Mouse (Mus musculus) stomach, embryonic 16.5 days (tissue): Measurements from ENCODE around the gene Fstl5. TPM values are rescaled to one million over a fixed set of nuclear protein-coding genes. Genes with fewer than 3 reads are reported as not detected.

Experiments used
- ATAC-seq: fragments of 200-750 bp; cut with Nextera tagmentation; 2 replicates; pipeline ENCODE4 v1.8.0; 2017; ENCODE audit warnings: moderate number of reproducible peaks, moderate TSS enrichment; ENCODE audit not compliant: insufficient read depth, low FRiP score
- H3K27ac ChIP-seq: fragments of 300-500 bp; sonication (generic); 2 replicates; pipeline ENCODE4 v1.5.1; 2014; ENCODE audit warnings: low read length
- H3K27me3 ChIP-seq: fragments of 300-500 bp; sonication (generic); 2 replicates; pipeline ENCODE4 v1.6.1; 2014; ENCODE audit warnings: low read length, control low read depth, mixed read lengths; ENCODE audit not compliant: control insufficient read depth, insufficient read depth
- H3K36me3 ChIP-seq: fragments of 300-500 bp; sonication (generic); 2 replicates; pipeline ENCODE4 v1.6.1; 2014; ENCODE audit warnings: low read length; ENCODE audit not compliant: control insufficient read depth, insufficient read depth
- H3K4me1 ChIP-seq: fragments of 300-500 bp; sonication (generic); 2 replicates; pipeline ENCODE4 v1.6.1; 2014; ENCODE audit warnings: low read length, control low read depth, mixed read lengths; ENCODE audit not compliant: control insufficient read depth, insufficient read depth
- H3K4me2 ChIP-seq: fragments of 300-500 bp; sonication (generic); 2 replicates; pipeline ENCODE4 v1.6.1; 2014; ENCODE audit warnings: low read depth, low read length, mixed read lengths
- H3K4me3 ChIP-seq: fragments of 300-500 bp; sonication (generic); replicated peaks from 2 replicates; pipeline ENCODE4 v1.5.1; 2014; ENCODE audit warnings: mild to moderate bottlenecking, low read length
- H3K9ac ChIP-seq: fragments of 300-500 bp; sonication (generic); 2 replicates; pipeline ENCODE4 v1.6.1; 2014; ENCODE audit warnings: low read length
- H3K9me3 ChIP-seq: fragments of 300-500 bp; sonication (generic); replicated peaks from 2 replicates; pipeline ENCODE4 v1.6.1; 2016; ENCODE audit warnings: low read length, control low read depth; ENCODE audit not compliant: control insufficient read depth
- WGBS: fragments of 180-500 bp; shearing (Covaris S2); extraction: QIAGEN DNeasy Blood & Tissue Kit; methylation state at CpG from one replicate; pipeline ENCODE4 v1.1.7; 2014; 5-methylcytosine and 5-hydroxymethylcytosine counted together
- polyA plus RNA-seq: library from polyadenylated mRNA; unstranded; fragments of >200 nt; fragmentation: Nextera tagmentation; extraction: Ambion mirVana; gene quantifications from 2 replicates; pipeline ENCODE4 v1.2.1, GENCODE M21; 2015

The Fstl5 gene
- polyA plus RNA-seq, 1 experiment from 2014 or later, result 4.4 TPM

GRCm38 (mm10) chr3:76593148-76593547, 519.1 kb downstream of the Fstl5 start:
- H3K27me3 ChIP-seq, result no peaks in the 10 kb centered on the region
- H3K36me3 ChIP-seq, result no peaks in the 10 kb centered on the region
- H3K9ac ChIP-seq, result no peak overlapping the region
- H3K4me3 ChIP-seq, result no peak overlapping the region
- H3K4me1 ChIP-seq, result no peaks in the 10 kb centered on the region
- no peak overlapping the region for H3K4me2 ChIP-seq
- ATAC-seq, result no peak
- H3K27ac ChIP-seq, result no peak overlapping the region
- no peaks in the 10 kb centered on the region for H3K9me3 ChIP-seq
- 56% methylated on average over 4 of the region's 4 CpGs for WGBS

- Histone ChIP-seq H3K9me3 (no peaks in the 10 kb centered on the region), H3K27ac (no peak overlapping the region), H3K27me3 (no peaks in the 10 kb centered on the region), H3K4me3 (no peak overlapping the region), H3K4me1 (no peaks in the 10 kb centered on the region), H3K4me2 (no peak overlapping the region), H3K36me3 (no peaks in the 10 kb centered on the region), H3K9ac (no peak overlapping the region)
- 79% methylated on average over 1 of the region's 1 CpGs for WGBS
- no peak for ATAC-seq
Observed at GRCm38 (mm10) chr3:76620044-76620443, 546.0 kb downstream of the Fstl5 start.

GRCm38 (mm10) chr3:76654243-76654642, 580.2 kb downstream of the Fstl5 start:
- no peak overlapping the region for H3K4me2 ChIP-seq
- H3K4me3 ChIP-seq, result no peak overlapping the region
- H3K9me3 ChIP-seq, result no peaks in the 10 kb centered on the region
- ATAC-seq, result no peak
- 68% methylated on average over 1 of the region's 1 CpGs for WGBS
- no peak overlapping the region for H3K27ac ChIP-seq
- no peaks in the 10 kb centered on the region for H3K36me3 ChIP-seq
- H3K27me3 ChIP-seq, result no peaks in the 10 kb centered on the region
- no peaks in the 10 kb centered on the region for H3K4me1 ChIP-seq
- H3K9ac ChIP-seq, result no peak overlapping the region

DNA sequence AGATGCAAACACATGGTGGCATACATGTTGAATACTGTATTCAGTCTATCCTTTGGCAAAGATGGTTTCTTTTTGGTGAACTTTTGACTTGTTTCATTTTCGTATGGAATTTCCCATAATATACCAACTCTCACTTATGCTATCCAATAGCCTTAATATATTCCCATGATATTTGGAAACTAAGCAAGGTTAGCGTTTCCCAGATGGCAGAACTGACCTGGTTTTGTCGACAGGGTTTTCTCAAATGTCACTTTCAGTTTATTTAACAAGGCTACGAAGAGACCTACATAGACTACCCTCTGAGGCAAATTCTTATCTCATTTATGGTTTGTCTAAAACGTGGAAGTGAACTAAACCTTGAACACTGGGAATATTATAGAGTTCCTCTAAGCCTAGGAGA, 596.8 kb downstream of the Fstl5 start:
- no peaks in the 10 kb centered on the region for H3K27me3 ChIP-seq
- no peaks in the 10 kb centered on the region for H3K4me1 ChIP-seq
- no peaks in the 10 kb centered on the region for H3K36me3 ChIP-seq
- WGBS, result 43% methylated on average over 5 of the region's 5 CpGs
- no peak overlapping the region for H3K9ac ChIP-seq
- no peak overlapping the region for H3K4me2 ChIP-seq
- no peak for ATAC-seq
- no peak overlapping the region for H3K27ac ChIP-seq
- H3K9me3 ChIP-seq, result no peaks in the 10 kb centered on the region
- no peak overlapping the region for H3K4me3 ChIP-seq

DNA sequence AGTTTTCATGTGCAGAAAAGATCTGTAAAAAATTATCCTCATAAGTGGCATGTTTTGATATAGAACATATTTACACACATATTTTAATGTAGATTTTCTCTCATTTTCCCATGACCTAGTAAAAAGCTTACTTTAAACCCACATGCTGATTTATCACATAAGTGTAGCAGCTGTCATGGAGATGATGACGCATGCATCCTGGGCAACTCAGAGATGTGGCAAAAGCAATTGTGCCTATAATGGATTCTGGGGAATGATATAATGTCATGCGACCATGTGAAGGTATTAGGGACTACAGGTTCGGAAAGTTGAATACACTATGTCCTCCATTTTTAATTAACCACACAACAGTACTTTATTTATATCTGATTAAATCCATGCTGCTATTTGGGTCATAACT, 601.9 kb downstream of the Fstl5 start:
- no peaks in the 10 kb centered on the region for H3K27me3 ChIP-seq
- no peak overlapping the region for H3K9ac ChIP-seq
- no peak overlapping the region for H3K4me3 ChIP-seq
- H3K4me1 ChIP-seq, result no peaks in the 10 kb centered on the region
- H3K36me3 ChIP-seq, result no peaks in the 10 kb centered on the region
- WGBS, result 82% methylated on average over 3 of the region's 3 CpGs
- H3K27ac ChIP-seq, result no peak overlapping the region
- no peak overlapping the region for H3K4me2 ChIP-seq
- no peaks in the 10 kb centered on the region for H3K9me3 ChIP-seq
- no peak for ATAC-seq

GRCm38 (mm10) chr3:76679853-76680545, 605.9 kb downstream of the Fstl5 start:
- no peaks in the 10 kb centered on the region for H3K36me3 ChIP-seq

GRCm38 (mm10) chr3:76680546-76680883, 606.4 kb downstream of the Fstl5 start:
- H3K9me3 ChIP-seq, result no peaks in the 10 kb centered on the region
- no peak for ATAC-seq
- H3K4me3 ChIP-seq, result no peak overlapping the region
- H3K27me3 ChIP-seq, result no peaks in the 10 kb centered on the region
- WGBS, result 76% methylated on average over 2 of the region's 2 CpGs
- no peaks in the 10 kb centered on the region for H3K4me1 ChIP-seq
- H3K9ac ChIP-seq, result no peak overlapping the region
- no peak overlapping the region for H3K27ac ChIP-seq
- no peaks in the 10 kb centered on the region for H3K36me3 ChIP-seq
- H3K4me2 ChIP-seq, result no peak overlapping the region

More at GRCm38 (mm10) chr3:76679853-76680545, 605.9 kb downstream of the Fstl5 start:
- Histone ChIP-seq H3K27me3 (no peaks in the 10 kb centered on the region), H3K4me3 (no peak overlapping the region), H3K9ac (no peak overlapping the region), H3K9me3 (no peaks in the 10 kb centered on the region), H3K4me2 (no peak overlapping the region), H3K4me1 (no peaks in the 10 kb centered on the region), H3K27ac (no peak overlapping the region)
- ATAC-seq, result no peak
- 63% methylated on average over 5 of the region's 5 CpGs for WGBS

DNA sequence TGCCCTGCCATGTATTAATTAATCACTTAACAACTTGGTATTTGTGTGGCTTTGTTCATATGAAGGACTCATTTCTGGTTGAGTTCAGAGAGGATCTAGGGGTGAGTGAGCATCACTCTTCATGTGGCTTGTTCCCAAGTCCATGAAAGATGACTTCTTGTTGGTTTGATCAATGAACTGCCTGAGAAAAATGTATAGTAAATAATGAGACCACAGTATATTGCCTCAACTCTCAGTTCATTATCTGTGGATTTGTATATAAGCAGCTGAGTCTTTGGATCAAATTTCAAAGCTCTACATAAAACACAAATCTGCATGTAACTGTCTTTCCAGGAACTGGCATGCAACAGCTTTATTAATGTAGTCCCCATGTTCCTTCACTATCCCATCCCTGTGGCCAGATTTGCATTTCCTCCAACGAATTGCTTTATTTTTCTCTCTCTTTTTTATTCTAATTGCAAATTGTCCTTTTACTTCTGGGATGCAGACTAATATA, 623.1 kb downstream of the Fstl5 start:
- no peak overlapping the region for H3K9ac ChIP-seq
- 54% methylated on average over 1 of the region's 1 CpGs for WGBS
- H3K27ac ChIP-seq, result no peak overlapping the region
- H3K4me1 ChIP-seq, result no peaks in the 10 kb centered on the region
- H3K4me3 ChIP-seq, result no peak overlapping the region
- no peak for ATAC-seq
- H3K36me3 ChIP-seq, result no peaks in the 10 kb centered on the region
- H3K9me3 ChIP-seq, result no peaks in the 10 kb centered on the region
- no peak overlapping the region for H3K4me2 ChIP-seq
- H3K27me3 ChIP-seq, result no peaks in the 10 kb centered on the region

GRCm38 (mm10) chr3:76739221-76739620, 665.2 kb downstream of the Fstl5 start:
- Histone ChIP-seq H3K27me3 (no peaks in the 10 kb centered on the region), H3K27ac (no peak overlapping the region), H3K9ac (no peak overlapping the region), H3K4me1 (no peaks in the 10 kb centered on the region), H3K4me3 (no peak overlapping the region), H3K4me2 (no peak overlapping the region), H3K9me3 (no peaks in the 10 kb centered on the region), H3K36me3 (no peaks in the 10 kb centered on the region)
- WGBS, result 84% methylated on average over 2 of the region's 2 CpGs
- ATAC-seq, result no peak
